8 mouse cellular contexts compared by ENCODE assay signal in the genomic region with DNA sequence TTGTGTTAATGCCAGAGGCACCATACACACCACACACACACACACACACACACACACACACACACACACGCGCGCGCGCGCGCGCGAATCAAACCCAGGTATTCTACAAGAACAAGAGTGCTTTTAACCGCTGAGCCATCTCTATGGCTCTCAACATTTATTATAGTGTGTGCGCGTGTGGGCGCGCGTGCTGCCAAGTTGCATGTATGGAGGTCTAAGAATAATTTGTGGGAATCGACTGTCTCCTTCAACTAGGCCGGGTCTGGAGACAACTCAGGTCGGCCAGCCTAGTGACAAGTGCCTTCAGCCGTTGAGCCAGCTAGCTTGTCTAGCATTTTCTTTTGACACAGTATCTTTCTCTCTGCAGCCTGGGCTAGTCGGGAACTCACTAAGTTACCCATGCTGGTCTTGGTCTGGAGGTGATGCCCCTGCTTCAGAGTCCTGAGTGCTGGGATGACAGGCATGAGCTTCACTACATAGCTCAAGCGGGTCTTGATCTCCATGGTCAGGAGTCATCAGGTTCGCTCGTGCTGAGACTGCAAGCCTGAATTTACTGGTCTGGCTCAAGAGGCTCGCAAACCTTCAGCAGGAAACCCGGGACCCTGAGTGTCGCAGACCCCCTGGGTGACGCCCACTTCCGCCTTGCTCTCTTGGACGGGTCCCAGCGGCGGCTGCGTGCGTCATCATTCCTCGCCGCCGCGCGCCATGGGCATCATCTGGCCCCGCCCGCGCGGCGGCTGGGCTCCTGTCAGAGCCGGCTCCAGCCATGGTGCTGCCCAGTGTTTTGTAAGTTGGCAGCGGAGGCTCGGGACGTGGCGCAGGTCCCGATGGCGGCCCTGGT. TPM values are rescaled to one million over a fixed set of nuclear protein-coding genes. Genes with fewer than 3 reads are reported as not detected.
DNase-seq lines count a peak whose midpoint lies in the region; ATAC-seq and TF ChIP-seq lines count a peak whose summit lies in the region.

A gene (plus strand): TSS at position 709 of the 841 bp plus-strand sequence.

- no peaks in the 10 kb centered on the region for H3K27me3 ChIP-seq in megakaryocyte, embryonic 14.5 days (replicated peaks)

- H3K27ac ChIP-seq in cortical plate, adult 2 months (ENCODE audit: insufficient read depth, low read length), result peak within 1 kb of the TSS; percentile 50; the same call in 1 of the 2 replicates

- peak within 1 kb of the TSS; percentile 80 for H3K4me3 ChIP-seq in cortical plate, adult 2 months (ENCODE audit: insufficient read depth, low read length)
- H3K4me3 ChIP-seq in megakaryocyte, embryonic 14.5 days (replicated peaks), result peak within 1 kb of the TSS; percentile 98

- TF ChIP-seq POLR2A in cortical plate, adult 2 months (IDR thresholded peaks at IDR 0.05; ENCODE audit: extremely low read depth, insufficient read depth, low read length), result peak; percentile 68

- H3K4me1 ChIP-seq in cortical plate, adult 2 months (ENCODE audit: control insufficient read depth, insufficient read depth, low read length), result peaks cover 3% of the 10 kb centered on the region; the same call in 1 of the 2 replicates
- peaks cover 20% of the 10 kb centered on the region for H3K4me1 ChIP-seq in megakaryocyte, embryonic 14.5 days

- peak; percentile 91 for ATAC-seq in activated CD4-positive, CD25-positive, alpha-beta regulatory T cell, adult 4 months

- peak; percentile 83 to 89 for DNase-seq in gastrocnemius, adult 8-10 months (ENCODE audit: low spot score in 2 of 2)
- peak; percentile 62 for DNase-seq in hindlimb bud, embryonic 11.5 days (ENCODE audit: extremely low spot score, low read depth, low spot score)
- DNase-seq in left cerebral cortex, adult 8-10 months (ENCODE audit: low spot score in 2 of 2), result peak; percentile 86 to 89
- peak; percentile 95 to 96 for DNase-seq in right cerebral cortex, postnatal 10 days (ENCODE audit: low spot score in 2 of 2)
- DNase-seq in urinary bladder, postnatal 25 days (ENCODE audit: low spot score), result peak; percentile 92

- peaks cover 8% of the 10 kb centered on the region for H3K36me3 ChIP-seq in megakaryocyte, embryonic 14.5 days (replicated peaks; ENCODE audit: low read length)

- no peaks in the 10 kb centered on the region for H3K9me3 ChIP-seq in megakaryocyte, embryonic 14.5 days

- TF ChIP-seq CTCF in cortical plate, adult 2 months (IDR thresholded peaks at IDR 0.05; ENCODE audit: extremely low read depth, insufficient read depth, low read length), result no peak

RNA-seq across cellular contexts. Expression of the gene that starts here (rescaled TPM):
- 1 to 10 TPM; 3.2 to 3.5 TPM for polyA plus RNA-seq in activated CD4-positive, CD25-positive, alpha-beta regulatory T cell, adult 4 months (2017; shearing (Covaris generic))
- polyA plus RNA-seq in cortical plate, adult 2 months (2012; rRNA removed), result 35.3 and 36.5 TPM in 2 replicates
- 10 to 100 TPM; 18.1 to 24.1 (median 22.0) TPM for total RNA-seq in gastrocnemius, adult 8-10 months (2022)
- 10 to 100 TPM; 37.2 to 44.4 (median 39.9) TPM for total RNA-seq in left cerebral cortex, adult 8-10 months (2022)
- polyA plus RNA-seq in megakaryocyte, embryonic 14.5 days (2012; ENCODE audit: insufficient read depth, low replicate concordance), result 4.6 and 4.9 TPM in 2 replicates

Comparison
In these comparisons a context has a peak if more than half of its experiments do, and no peak if none do; other contexts are left out.
1. Peak in every context shown above with its lines: DNase-seq, ATAC-seq, H3K4me3 ChIP-seq and H3K27ac ChIP-seq.